Mouse (Mus musculus) right cerebral cortex, adult 2 months (tissue): ENCODE measurements around the gene Plekhm3.
"Not testable (repeated sequence)": the region's sequence is repeated elsewhere in the genome, so short reads cannot be mapped to it uniquely, and the experiment has no call there.

Experiments used
- DNase-seq, 2 experiments: peaks; one replicate each; pipeline ENCODE4 v3.0.0; 2021 to 2022; ENCODE audit warnings: low spot score in 2 of 2

Plekhm3 gene

DNA sequence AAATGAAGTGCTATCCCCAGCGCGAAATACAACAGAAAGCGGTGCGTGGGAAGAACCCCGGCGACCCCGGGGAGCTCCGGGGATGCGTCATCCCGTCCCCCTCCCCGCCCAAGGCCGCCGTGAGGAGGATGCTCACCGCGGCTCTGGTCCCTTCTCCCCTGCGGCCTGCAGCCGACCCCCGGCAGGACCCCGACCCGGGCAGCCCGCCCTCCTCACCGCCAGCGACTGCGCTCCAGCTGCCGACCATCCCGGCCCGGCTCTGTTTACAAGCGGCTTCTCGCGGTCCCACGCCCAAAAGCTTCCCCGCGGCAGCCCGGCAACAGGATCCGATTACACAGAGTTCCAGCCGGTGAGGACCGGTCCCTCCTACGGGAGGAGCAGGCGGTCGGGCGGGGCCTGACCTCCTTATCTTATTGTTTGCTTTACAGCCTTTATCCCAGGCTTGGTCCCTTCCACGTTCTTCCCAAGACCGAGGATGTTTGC, at the start of gene Plekhm3:
Gene Plekhm3, minus strand, starts transcription at position 346 of the 483 bp plus-strand sequence.
- peak; percentile 86 to 87 for DNase-seq

DNA sequence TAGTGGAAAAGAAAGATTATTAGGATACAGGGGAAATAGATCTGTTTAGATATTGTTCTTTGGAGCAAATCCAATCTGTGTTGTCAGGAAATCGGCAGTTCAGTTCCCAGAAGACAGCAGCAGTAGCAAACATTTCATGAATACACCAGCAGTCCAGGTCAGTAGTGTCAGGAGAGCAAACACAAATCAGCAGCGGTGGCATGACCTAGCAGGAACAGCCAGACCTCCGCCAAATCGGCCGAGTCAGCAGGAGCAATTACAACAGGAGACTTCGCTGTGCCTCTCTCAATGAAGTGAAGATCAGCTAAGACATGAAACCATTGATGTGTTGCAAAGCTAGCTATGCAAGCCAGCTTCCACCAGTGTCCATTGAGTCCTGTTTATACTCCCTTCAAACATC, 49.0 kb upstream of the Plekhm3 start:
- no peak for DNase-seq

- no peak for DNase-seq
Measured at GRCm38 (mm10) chr1:65004526-65004925, 47.9 kb upstream of the Plekhm3 start.

DNA sequence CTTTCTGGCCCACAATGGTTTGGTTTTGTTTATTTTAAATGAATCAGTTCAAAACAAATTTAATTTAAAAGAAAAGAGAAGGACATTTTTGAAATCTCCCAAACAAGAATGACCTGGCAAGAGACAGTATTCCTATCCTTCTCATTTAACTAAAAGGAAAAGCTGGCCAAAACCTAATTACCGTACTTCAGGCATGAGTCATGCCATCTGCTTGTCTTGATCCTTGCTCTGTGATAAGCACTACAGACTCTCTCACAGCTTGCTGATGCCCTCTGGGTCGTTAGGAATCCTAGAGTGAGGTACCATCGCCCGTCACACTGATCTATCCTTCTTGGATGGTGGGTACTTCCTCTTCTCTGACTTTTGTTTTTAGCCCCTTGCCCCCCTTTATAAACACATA, 36.6 kb upstream of the Plekhm3 start:
- no peak for DNase-seq

DNA sequence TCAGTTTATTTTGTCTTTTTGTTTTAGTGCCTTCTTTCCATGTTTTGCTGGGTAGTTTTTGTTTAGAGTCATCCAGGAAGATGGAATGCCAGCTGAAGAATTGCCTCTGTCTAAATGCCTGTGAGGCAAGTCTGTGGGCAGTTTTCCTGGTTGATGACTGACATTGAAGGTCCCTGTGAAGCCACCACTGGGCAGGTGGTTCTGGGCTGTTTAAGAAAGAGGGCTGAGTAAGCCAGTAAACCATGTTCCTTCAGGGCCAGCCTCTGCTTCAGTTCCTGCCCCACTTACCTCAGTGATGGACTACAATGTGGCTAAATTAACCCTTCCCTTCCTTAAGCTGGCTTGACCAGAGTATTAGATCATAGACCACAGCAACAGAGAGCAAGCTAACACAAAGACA, 31.6 kb upstream of the Plekhm3 start:
- DNase-seq: no peak

DNA sequence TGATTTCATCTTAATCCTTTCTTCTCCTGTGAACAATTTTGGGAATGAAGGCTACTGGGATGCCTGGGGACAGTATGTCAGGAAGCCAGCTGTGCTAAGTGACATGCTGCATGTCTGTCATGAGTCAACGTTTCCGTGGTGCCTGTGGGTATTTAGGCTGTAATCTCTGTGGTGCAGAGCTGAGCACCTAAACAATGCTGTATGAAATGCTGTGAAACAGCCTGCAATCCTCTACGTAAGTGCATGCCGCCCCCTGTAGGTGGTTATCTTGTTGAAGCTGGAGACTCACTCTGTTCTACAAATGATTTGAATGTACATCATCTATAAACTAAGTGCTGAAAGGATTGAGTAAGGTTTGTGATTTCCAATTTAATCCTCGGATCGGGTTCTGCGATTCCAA, 29.5 kb upstream of the Plekhm3 start:
- DNase-seq: peak; percentile 83 to 85

GRCm38 (mm10) chr1:64983247-64983646, 26.6 kb upstream of the Plekhm3 start:
- no peak for DNase-seq

GRCm38 (mm10) chr1:64978321-64978799, 21.7 kb upstream of the Plekhm3 start:
- DNase-seq: peak; percentile 61 to 64

- DNase-seq: no peak
Measured at GRCm38 (mm10) chr1:64975346-64975745, 18.7 kb upstream of the Plekhm3 start.

DNA sequence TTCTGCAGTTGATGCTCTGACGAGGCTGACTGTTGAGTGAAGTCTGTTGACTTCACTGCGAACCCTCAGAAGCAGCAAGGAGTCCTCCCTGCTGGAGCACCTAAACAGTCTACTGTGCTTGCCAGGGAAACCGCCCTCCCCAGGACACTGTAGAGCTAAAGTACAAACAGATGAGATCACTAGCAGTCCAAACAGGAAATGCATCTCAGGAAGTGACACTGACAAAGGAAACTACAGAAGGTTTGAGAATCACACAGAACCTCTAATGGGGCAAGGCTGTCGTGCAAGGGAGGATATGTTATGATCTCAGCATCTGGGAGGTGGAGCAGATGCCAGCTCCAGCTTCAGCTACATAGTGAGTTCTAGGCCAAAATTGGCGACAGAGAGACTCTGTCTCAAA, 14.1 kb upstream of the Plekhm3 start:
- no peak for DNase-seq

- peak in 1 of 2 experiments; percentile 19 for DNase-seq
Measured at GRCm38 (mm10) chr1:64957021-64957489, 431 bp upstream of the Plekhm3 start.

DNA sequence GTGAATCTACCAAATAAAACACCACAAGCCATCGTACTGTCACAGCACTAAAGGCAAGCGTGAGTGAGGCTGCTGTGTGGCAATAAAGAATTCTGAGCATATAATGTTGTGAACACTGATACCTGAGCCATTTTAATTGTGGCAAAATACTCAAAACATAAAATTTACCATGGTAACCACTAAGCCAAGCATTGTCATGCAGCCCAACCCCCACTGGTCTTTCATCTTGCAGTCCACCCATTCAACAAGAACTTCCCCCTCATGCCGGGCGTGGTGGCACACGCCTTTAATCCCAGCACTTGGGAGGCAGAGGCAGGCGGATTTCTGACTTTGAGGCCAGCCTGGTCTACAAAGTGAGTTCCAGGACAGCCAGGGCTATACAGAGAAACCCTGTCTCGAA, 1.8 kb downstream of the Plekhm3 start:
- DNase-seq: not testable (repeated sequence)

DNA sequence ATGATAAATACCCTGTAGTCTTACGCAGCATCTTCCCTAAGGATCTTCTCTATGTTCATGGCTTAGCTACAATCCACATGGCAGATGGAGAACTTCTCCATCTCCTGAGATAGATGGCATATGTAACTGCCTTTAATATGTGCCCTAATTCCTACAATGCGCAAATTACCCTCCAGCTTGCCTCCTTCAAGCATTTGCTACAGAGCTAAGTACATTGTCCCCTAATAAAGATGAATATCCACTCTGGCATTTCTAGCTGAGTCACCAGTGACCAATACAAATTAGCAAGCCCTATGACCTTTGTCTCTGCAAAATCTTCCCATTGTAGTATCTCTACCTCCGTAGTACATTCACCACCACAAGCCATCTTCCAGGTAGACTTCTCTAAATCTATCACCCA, 6.4 kb downstream of the Plekhm3 start:
- no peak for DNase-seq

DNA sequence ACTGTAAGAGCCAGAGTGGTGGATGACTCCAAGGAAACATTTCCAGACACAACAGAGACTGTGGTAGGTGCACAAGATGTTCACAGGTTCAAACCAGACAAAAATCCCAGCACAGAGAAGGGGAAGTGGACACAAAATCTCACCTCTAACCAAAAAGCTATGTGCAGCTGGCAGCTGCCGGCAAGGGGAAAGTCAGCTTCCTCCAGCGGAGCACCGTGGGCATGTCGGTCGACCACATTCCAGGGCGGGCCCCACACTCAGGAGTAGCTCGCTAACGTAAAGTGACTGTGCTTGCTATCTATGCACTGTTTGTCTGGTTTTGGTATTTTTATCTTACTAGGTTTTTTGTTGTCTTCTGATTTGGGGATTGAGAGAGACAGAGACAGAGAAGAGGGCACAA, 7.2 kb downstream of the Plekhm3 start:
- no peak for DNase-seq

DNA sequence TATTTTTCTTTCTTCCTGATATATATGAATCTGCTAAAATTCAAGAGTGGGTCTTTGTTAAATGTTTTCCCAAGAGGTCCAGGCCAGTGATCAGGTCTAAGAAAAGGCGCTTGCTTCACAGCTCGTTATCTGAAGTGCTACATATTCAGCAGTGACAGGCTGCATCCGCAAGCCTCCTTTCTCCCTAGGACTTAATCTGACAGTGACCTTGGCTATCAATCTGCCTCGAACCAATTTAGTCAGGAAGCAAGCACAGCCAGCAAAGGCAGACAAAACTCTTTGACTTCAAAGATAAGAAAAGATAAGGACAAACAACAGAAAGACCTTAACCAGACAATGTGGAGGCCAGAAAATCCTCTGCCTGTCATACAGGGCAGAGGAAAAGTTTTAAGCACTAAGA, 10.5 kb downstream of the Plekhm3 start:
- DNase-seq: no peak

GRCm38 (mm10) chr1:64945214-64945785, 11.3 kb downstream of the Plekhm3 start:
- DNase-seq: no peak

DNA sequence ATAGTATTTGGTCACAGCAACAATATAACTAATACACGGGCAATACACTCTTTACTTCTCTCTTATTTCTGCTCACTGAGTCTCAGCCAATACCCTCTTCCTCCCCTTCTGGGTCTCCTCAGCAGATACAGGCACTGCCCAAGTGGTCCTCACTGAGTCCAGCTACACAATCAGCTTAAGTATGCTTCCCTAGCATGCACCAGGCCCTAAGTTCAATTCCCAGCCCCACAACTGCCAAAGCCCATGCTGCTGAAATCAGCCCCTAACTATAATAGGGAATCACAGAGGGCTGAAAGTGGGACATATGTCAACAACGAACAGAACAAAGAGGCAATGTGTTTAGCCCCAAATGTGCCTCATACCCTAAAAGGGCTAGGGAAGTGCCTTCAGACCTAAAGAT, 11.9 kb downstream of the Plekhm3 start:
- no peak for DNase-seq

DNA sequence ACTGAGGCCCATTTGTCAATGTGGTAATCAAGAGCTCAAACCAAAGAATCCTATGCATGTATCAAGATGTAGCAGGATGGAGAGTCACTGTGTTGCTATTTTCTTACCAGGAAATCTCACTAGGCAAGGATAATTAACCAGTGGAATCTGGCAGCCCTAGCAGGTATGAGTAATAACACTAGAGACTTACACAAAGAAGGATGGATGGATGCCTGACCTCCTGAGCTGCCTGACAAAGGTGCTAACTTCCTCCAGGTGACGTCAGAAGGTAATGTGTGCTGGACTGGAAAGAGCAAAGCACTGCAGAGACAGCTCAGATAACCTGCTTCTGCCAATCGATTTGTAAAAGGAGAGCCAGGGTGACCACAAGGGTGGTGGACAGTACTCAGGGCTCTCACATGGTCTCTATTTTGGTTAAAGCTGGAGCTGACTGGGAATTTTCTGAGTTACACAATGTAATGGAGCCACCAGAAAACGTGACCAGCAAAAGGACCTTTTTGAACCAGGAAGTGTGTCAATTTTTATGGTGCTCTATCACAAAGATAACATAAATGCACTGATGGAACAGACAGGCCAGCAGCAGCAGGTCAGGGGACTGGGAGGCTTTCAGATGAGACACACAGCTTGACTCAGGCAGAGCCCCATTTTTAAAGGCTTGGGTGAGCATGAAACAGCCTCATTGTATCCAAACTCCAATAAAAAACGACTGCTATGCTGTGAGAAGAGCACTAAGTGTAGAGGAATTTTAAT, 14.4 kb downstream of the Plekhm3 start:
- DNase-seq: no peak

DNA sequence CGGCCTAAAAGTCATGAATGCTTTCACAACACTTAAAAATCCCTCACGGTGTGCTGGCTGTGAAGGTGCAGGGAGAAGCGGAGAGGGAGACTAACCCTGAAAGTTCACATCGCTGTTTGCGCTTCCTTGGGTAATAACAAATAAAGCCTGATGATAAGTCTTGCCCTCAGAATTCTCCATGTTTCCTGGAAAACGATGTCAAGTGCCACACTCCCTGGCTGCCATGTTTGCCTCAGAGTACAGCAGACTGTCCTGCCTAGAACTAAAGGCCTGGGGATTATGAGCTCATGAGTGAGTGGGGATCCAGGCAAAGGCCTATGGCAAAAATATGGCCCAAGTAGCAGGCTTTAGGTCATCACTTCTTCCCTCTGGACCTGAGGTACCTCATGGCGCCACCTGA, 17.7 kb downstream of the Plekhm3 start:
- DNase-seq: no peak

DNA sequence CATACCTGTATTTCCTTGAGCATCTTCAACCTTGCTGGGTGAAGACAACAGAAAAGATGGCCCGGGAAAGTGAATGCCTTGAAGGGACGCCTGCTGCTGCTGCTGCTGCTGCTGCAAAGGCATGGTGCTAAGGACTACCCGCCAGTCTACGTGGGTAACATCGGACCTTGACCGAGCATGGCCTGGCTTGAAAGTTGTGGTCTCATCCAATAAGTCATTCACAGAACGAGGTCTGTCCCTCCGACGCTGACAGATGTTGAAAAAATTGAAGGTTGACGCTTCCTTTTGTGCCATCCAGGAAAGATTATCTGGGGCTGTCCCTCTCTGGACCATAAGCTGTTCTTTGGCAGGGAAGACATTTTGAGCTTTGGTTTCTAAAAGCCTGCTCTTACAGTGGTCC, 18.9 kb downstream of the Plekhm3 start:
- DNase-seq: no peak

DNA sequence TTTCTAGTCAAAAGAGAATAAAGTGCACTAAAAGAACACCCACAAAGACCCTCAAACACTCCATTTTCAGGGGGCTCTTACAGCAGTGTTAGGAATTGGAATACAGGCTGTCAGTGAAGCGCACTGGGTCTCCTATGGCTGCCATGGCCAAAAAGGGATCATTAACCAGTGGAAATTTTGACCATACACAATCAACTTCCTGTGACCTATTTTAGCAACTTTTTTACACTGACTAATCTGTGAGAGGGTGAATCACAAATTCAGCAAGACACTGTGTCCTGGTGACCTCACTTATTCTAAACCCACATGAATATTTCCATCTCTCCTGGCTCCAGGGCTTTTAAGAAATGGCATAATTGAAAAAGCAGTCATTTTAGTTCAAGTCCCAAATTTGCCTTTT, 23.7 kb downstream of the Plekhm3 start:
- no peak for DNase-seq

GRCm38 (mm10) chr1:64930124-64930523, 26.5 kb downstream of the Plekhm3 start:
- DNase-seq: no peak

DNA sequence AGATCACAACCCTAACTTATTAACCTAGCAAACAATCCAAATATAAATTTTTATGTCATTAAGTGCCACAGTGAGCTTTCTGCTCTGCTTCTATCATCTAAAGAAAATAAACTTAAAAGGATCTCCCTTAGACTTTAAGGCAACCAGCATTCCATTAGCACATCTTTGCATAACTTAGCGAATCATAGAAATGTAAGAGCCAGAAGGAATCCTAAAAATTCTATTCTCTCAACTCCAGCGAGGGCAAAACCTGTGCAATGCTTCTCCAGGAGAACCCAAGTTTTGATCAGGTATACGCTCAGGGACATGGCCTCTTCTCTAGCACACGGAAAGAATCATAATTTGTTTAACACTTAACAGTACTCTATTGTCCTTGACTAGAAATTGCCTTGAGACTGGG, 27.0 kb downstream of the Plekhm3 start:
- no peak for DNase-seq
